Mouse (Mus musculus): Measurements from ENCODE around the gene Brinp2.

GRCm38 (mm10) chr1:158323325-158323724 is 32.8 kb downstream of the Brinp2 start:
- no peak for TF ChIP-seq USF1 (IDR thresholded peaks at IDR 0.05; ENCODE audit: low read depth)
- no peak for TF ChIP-seq E2F4 (IDR thresholded peaks at IDR 0.05; ENCODE audit: insufficient read depth)
- TF ChIP-seq MAX (IDR thresholded peaks at IDR 0.05; ENCODE audit: low read depth), result no peak

Measured in myocyte (in vitro differentiated cells).